Mouse (Mus musculus): ENCODE data around the gene Armt1. TPM values are rescaled to one million over a fixed set of nuclear protein-coding genes. Genes with fewer than 3 reads are reported as not detected.

The Armt1 gene
- polyA plus RNA-seq, 1 experiment: 4.5 TPM

DNA sequence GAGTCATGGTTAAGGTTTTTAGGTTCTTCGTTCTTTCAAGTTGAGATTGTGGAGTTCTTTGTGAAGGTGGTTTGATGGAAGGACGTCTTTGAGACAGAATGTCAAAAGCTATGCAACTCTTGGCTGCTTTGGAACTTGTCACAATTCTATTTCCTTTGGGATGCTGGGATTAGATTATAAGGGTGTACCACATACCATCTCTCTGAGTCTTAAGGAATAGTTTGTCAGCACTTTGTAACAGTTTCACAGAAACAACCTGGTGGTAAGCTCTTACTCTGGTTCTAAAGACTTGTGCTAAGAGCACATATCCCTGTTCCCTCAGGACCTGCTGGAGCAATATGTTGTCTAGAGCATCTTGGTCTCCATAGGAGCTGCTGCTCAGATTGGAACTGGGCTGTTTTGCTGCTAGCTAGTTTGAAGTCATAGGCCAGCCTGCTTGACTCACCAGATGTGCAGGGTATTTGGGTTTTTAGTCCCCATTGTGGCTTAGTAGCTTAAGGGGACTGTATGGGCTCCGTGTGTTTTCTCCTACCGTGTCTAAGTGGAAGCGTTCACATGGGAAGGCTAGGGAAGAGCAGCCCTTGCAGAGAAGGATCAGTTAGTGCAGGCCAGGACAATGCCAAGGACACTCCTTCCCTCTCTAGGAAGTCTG, 42.7 kb upstream of the Armt1 start:
- Histone ChIP-seq H3K4me1 (ENCODE audit: control insufficient read depth, insufficient read depth, insufficient read length, low read length) (peaks cover 18% of the 10 kb centered on the region; the same call in 1 of the 2 replicates), H3K27ac (ENCODE audit: insufficient read depth, low read depth, low read length) (no peak overlapping the region), H3K36me3 (ENCODE audit: control insufficient read depth, insufficient read depth, low read length) (peaks cover 8% of the 10 kb centered on the region; the same call in 1 of the 2 replicates), H3K27me3 (ENCODE audit: control insufficient read depth, insufficient read depth, low read length) (no peaks in the 10 kb centered on the region), H3K4me3 (ENCODE audit: low read depth, low read length) (no peak overlapping the region)
- TF ChIP-seq POLR2A (IDR thresholded peaks at IDR 0.05; ENCODE audit: low read depth, low read length): no peak
- no peak for TF ChIP-seq CTCF (IDR thresholded peaks at IDR 0.05; ENCODE audit: extremely low read depth, insufficient read length, insufficient replicate concordance, low read depth, low read length)
- 46% methylated on average over 5 of the region's 5 CpGs for WGBS

DNA sequence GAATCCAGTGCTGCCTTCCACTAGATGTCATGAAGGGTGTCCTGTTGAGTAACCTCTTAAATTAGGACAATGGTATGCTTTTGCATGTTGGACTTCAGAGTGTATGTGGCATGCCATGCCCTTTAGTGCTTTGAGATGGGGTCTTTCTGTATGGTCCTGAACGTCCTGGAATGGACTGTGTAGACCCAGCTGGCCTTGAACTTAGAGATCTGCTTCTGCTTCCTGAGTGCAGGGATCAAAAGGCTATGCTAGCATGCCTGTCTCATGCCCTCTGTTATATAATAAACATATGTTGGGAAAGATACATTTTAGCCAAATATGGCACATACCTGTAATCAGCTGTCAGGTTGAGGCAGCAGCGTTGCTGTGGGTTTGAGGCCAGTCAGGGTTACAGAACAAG, 41.7 kb upstream of the Armt1 start:
- Histone ChIP-seq H3K4me1 (ENCODE audit: control insufficient read depth, insufficient read depth, insufficient read length, low read length) (peaks cover 24% of the 10 kb centered on the region; the same call in 1 of the 2 replicates), H3K4me3 (ENCODE audit: low read depth, low read length) (no peak overlapping the region), H3K36me3 (ENCODE audit: control insufficient read depth, insufficient read depth, low read length) (peaks cover 8% of the 10 kb centered on the region; the same call in 1 of the 2 replicates), H3K27ac (ENCODE audit: insufficient read depth, low read depth, low read length) (no peak overlapping the region), H3K27me3 (ENCODE audit: control insufficient read depth, insufficient read depth, low read length) (no peaks in the 10 kb centered on the region)
- no peak for TF ChIP-seq POLR2A (IDR thresholded peaks at IDR 0.05; ENCODE audit: low read depth, low read length)
- no peak for TF ChIP-seq CTCF (IDR thresholded peaks at IDR 0.05; ENCODE audit: extremely low read depth, insufficient read length, insufficient replicate concordance, low read depth, low read length)
- 46% methylated on average over 2 of the region's 2 CpGs for WGBS

DNA sequence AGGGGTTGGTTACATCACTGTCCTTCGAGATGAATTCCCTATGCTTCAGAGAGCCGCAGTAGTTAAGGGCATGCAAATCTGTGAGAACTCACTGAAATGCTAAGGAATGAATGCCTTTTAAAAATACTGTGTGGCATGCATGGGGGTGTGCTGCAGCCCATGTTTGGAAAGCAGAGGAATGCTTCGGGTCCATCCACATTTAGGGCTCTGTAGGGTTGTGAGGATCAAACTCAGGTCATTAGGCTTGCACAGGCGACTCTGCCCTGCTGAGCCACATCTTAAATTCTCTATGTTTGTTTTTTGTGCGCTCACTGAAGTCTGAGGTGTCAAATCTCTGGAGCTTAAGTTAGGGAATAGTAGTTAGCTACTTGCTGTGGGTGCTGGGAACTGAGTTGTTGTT, 41.2 kb upstream of the Armt1 start:
- TF ChIP-seq POLR2A (IDR thresholded peaks at IDR 0.05; ENCODE audit: low read depth, low read length): no peak
- TF ChIP-seq CTCF (IDR thresholded peaks at IDR 0.05; ENCODE audit: extremely low read depth, insufficient read length, insufficient replicate concordance, low read depth, low read length): no peak
- H3K4me3 ChIP-seq (ENCODE audit: low read depth, low read length): no peak overlapping the region
- WGBS: 65% methylated on average over 5 of the region's 5 CpGs

DNA sequence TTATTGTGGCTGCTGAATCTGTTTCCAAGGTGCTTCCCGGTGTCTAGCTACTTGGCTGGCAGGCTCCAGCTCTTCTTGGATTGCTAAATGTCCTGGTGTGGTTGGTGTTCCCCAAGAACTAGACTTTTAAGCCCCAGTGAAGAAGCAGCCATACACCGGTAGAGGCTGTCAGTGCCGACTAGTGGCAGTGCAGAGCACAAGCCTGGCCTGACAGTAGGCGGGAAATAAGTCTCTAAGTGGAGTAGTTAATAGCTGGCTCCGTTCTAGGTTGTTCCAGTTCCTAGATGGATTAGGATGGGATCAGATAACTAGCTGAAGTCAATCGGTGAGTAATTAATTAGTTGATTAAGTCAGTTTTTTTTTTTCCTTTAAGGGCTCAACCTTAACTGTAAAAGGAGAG, 40.4 kb upstream of the Armt1 start:
- Histone ChIP-seq H3K4me1 (ENCODE audit: control insufficient read depth, insufficient read depth, insufficient read length, low read length) (peaks cover 27% of the 10 kb centered on the region; the same call in 1 of the 2 replicates), H3K36me3 (ENCODE audit: control insufficient read depth, insufficient read depth, low read length) (peaks cover 10% of the 10 kb centered on the region), H3K4me3 (ENCODE audit: low read depth, low read length) (no peak overlapping the region), H3K27ac (ENCODE audit: insufficient read depth, low read depth, low read length) (no peak overlapping the region), H3K27me3 (ENCODE audit: control insufficient read depth, insufficient read depth, low read length) (no peaks in the 10 kb centered on the region)
- TF ChIP-seq CTCF (IDR thresholded peaks at IDR 0.05; ENCODE audit: extremely low read depth, insufficient read length, insufficient replicate concordance, low read depth, low read length) (peak; percentile 70; the same call in 1 of the 2 replicates), POLR2A (IDR thresholded peaks at IDR 0.05; ENCODE audit: low read depth, low read length) (no peak)
- WGBS: 8% methylated on average over 6 of the region's 6 CpGs

More for the DNA sequence above, 41.2 kb upstream of the Armt1 start:
- H3K36me3 ChIP-seq (ENCODE audit: control insufficient read depth, insufficient read depth, low read length): peaks cover 10% of the 10 kb centered on the region
- peaks cover 25% of the 10 kb centered on the region; the same call in 1 of the 2 replicates for H3K4me1 ChIP-seq (ENCODE audit: control insufficient read depth, insufficient read depth, insufficient read length, low read length)
- H3K27me3 ChIP-seq (ENCODE audit: control insufficient read depth, insufficient read depth, low read length): no peaks in the 10 kb centered on the region
- no peak overlapping the region for H3K27ac ChIP-seq (ENCODE audit: insufficient read depth, low read depth, low read length)

DNA sequence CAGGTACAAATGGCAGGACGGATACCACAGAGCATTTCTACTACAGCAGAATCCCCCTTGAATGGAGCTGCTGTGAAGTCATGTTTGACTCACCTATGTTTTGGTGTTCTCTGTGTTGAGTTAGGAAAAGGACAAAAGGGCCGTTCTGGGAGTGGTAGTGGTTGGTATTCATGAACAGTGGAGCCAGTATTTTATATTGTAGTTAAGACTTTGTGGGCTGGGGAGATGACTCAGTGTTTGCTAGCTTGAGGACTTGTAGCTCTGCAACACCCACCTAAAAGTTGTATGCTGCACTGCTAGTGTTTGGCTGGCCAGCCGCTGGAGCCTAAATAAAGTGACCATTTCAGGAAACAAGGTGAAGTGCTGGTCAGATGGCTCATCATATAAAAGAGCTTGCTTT, 36.9 kb upstream of the Armt1 start:
- H3K4me1 ChIP-seq (ENCODE audit: control insufficient read depth, insufficient read depth, insufficient read length, low read length): peaks cover 21% of the 10 kb centered on the region; the same call in 1 of the 2 replicates
- H3K27me3 ChIP-seq (ENCODE audit: control insufficient read depth, insufficient read depth, low read length): no peaks in the 10 kb centered on the region
- 79% methylated on average over 3 of the region's 3 CpGs for WGBS
- peaks cover 10% of the 10 kb centered on the region for H3K36me3 ChIP-seq (ENCODE audit: control insufficient read depth, insufficient read depth, low read length)
- H3K27ac ChIP-seq (ENCODE audit: insufficient read depth, low read depth, low read length): no peak overlapping the region
- TF ChIP-seq POLR2A (IDR thresholded peaks at IDR 0.05; ENCODE audit: low read depth, low read length): no peak
- TF ChIP-seq CTCF (IDR thresholded peaks at IDR 0.05; ENCODE audit: extremely low read depth, insufficient read length, insufficient replicate concordance, low read depth, low read length): no peak
- H3K4me3 ChIP-seq (ENCODE audit: low read depth, low read length): no peak overlapping the region

DNA sequence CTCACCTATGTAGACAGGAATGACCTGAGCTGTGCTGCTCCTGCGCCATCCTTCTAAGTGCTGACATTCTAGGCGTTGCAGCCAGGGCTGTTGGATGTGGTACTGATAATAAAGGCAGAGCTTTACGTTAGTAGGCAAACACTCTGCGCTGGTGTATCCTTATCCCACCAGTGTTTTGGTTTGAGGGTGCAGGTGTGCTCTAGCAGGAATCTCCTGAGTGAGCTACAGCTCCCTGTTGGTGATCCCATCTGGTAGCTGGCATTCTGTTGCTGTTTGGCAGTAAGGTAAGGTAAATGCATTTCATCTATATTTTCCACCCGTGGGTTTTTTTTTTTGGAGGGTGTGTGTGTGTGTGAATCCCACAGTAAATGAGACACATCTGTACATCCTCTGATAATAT, 34.2 kb upstream of the Armt1 start:
- 75% methylated on average over 5 of the region's 5 CpGs for WGBS
- peaks cover 16% of the 10 kb centered on the region for H3K36me3 ChIP-seq (ENCODE audit: control insufficient read depth, insufficient read depth, low read length)
- no peak overlapping the region for H3K27ac ChIP-seq (ENCODE audit: insufficient read depth, low read depth, low read length)
- H3K4me3 ChIP-seq (ENCODE audit: low read depth, low read length): no peak overlapping the region
- TF ChIP-seq CTCF (IDR thresholded peaks at IDR 0.05; ENCODE audit: extremely low read depth, insufficient read length, insufficient replicate concordance, low read depth, low read length) (no peak), POLR2A (IDR thresholded peaks at IDR 0.05; ENCODE audit: low read depth, low read length) (no peak)
- peaks cover 13% of the 10 kb centered on the region; the same call in 1 of the 2 replicates for H3K4me1 ChIP-seq (ENCODE audit: control insufficient read depth, insufficient read depth, insufficient read length, low read length)
- no peaks in the 10 kb centered on the region for H3K27me3 ChIP-seq (ENCODE audit: control insufficient read depth, insufficient read depth, low read length)

DNA sequence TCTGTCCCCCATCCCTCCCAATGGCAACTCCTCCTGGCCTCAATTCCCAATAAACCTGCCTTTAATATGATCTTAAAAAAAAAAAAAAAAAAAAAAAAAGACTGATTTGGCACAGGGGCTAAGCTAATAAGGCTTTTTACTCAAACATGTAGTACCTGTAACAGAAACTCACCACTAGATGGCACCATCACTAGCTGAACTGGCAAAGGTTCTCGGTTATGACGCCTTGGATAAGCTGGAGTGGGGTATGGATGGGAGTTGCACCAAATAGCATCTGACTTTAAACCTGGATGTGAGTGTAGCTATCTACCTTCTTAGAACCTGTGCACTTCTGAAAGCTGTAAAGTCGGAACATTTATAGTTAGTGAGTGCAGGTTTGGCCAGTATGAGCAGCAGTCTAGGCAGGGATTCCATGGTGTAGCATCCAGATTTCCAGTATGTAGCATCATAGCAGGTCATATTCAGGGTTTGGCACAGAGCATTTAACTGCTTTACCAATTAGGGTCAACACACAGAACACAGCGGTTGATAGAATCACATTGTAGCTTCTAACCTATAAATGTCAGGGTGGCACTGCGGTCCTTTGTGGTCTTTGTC, 27.3 kb upstream of the Armt1 start:
- TF ChIP-seq CTCF (IDR thresholded peaks at IDR 0.05; ENCODE audit: extremely low read depth, insufficient read length, insufficient replicate concordance, low read depth, low read length) (no peak), POLR2A (IDR thresholded peaks at IDR 0.05; ENCODE audit: low read depth, low read length) (no peak)
- 52% methylated on average over 5 of the region's 5 CpGs for WGBS
- Histone ChIP-seq H3K36me3 (ENCODE audit: control insufficient read depth, insufficient read depth, low read length) (peaks cover 39% of the 10 kb centered on the region), H3K4me1 (ENCODE audit: control insufficient read depth, insufficient read depth, insufficient read length, low read length) (no peaks in the 10 kb centered on the region), H3K27ac (ENCODE audit: insufficient read depth, low read depth, low read length) (no peak overlapping the region), H3K27me3 (ENCODE audit: control insufficient read depth, insufficient read depth, low read length) (no peaks in the 10 kb centered on the region), H3K4me3 (ENCODE audit: low read depth, low read length) (no peak overlapping the region)

All from small intestine, adult 2 months (tissue).